Mouse (Mus musculus) splenic B cell, adult 2 months (primary cell): ENCODE results near the gene P2rx1.

ENCODE experiments used
- DNase-seq: peaks from one replicate; pipeline ENCODE4 v3.0.0-alpha.2; 2011; ENCODE audit warnings: low read depth, low spot score
- H3K27me3 ChIP-seq: 2 replicates; pipeline ENCODE4 v1.6.1; 2012; ENCODE audit warnings: mild to moderate bottlenecking, low read length, moderate library complexity, mixed read lengths; ENCODE audit not compliant: control insufficient read depth, poor library complexity, insufficient read depth, severe bottlenecking
- H3K36me3 ChIP-seq: 2 replicates; pipeline ENCODE4 v1.6.1; 2012; ENCODE audit warnings: mild to moderate bottlenecking, low read length, moderate library complexity, mixed read lengths; ENCODE audit not compliant: control insufficient read depth, poor library complexity, insufficient read depth, severe bottlenecking

P2rx1 gene

GRCm38 (mm10) chr11:73052795-73053194, 53.9 kb downstream of the P2rx1 start:
- Histone ChIP-seq H3K36me3 (peaks cover 9% of the 10 kb centered on the region), H3K27me3 (no peaks in the 10 kb centered on the region)
- no peak for DNase-seq

DNA sequence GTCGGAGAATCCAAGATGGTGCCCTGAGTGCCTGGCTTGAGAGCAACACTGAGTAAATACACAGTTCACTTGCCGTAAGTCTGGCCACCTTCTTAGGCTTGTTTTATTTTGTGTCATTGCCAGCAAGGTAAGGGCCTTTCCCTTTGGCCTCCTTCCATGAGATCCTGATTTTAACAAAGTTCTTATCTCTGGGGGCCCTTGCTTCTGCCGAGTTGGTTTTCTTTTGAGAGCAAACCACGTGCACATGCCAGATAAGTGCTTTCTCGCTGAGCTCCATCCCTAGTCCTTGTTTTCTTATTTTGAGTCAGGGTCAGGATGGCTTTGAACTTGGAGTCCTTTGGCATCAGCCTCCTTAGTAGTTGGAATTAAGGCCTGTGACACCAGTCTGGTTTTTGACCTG, 58.8 kb downstream of the P2rx1 start:
- Histone ChIP-seq H3K36me3 (peaks cover 12% of the 10 kb centered on the region), H3K27me3 (no peaks in the 10 kb centered on the region)
- DNase-seq, result no peak

DNA sequence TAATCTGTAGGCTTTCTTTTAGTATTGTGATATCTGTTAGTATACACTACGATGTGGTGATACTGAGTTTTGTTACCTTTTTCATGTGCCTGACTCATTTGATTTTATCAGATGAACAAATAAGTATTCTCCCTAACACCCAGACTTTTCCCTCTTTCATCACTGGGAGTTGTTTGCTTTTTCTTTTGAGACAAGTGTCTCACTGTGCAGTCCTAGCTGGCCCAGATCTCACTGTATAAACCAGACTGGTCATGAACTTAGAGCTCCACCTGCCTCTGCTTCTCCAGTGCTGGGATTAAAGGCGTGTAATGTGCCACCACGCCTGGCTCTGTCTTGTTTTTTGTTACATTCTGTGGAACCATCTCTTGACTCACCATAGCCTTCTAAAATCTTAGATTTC, 60.7 kb downstream of the P2rx1 start:
- no peaks in the 10 kb centered on the region for H3K27me3 ChIP-seq
- DNase-seq, result no peak
- H3K36me3 ChIP-seq, result peaks cover 9% of the 10 kb centered on the region

- no peak for DNase-seq
- Histone ChIP-seq H3K27me3 (no peaks in the 10 kb centered on the region), H3K36me3 (peaks cover 6% of the 10 kb centered on the region)
Measured at GRCm38 (mm10) chr11:73061413-73061812, 62.5 kb downstream of the P2rx1 start.
